Mouse (Mus musculus) megakaryocyte-erythroid progenitor cell, adult 5-6 weeks (primary cell): Measurements from ENCODE around the gene Tubb5. TPM values are rescaled to one million over a fixed set of nuclear protein-coding genes. Genes with fewer than 3 reads are reported as not detected.
"Not testable (repeated sequence)": the region's sequence is repeated elsewhere in the genome, so short reads cannot be mapped to it uniquely, and the experiment has no call there.

Source experiments
- ATAC-seq: replicated peaks from 2 replicates; pipeline ENCODE4 v1.8.0; 2016; ENCODE audit warnings: mild to moderate bottlenecking, inconsistent platforms; ENCODE audit not compliant: severe bottlenecking, poor library complexity, low FRiP score, low TSS enrichment
- total RNA-seq, 2 experiments: library from RNA; stranded (forward) in 1 of 2; stranded (reverse) in 1 of 2; fragments of 200-1000, 215-1000 nt in 1 of 2; fragments of >200 nt in 1 of 2; fragmentation: Nextera tagmentation in 1 of 2; gene quantifications; 2 replicates each; pipeline ENCODE4 v1.2.3; 2014 to 2017

The Tubb5 gene
- total RNA-seq, 2 experiments from 2014 or later, result 823 to 844 TPM

DNA sequence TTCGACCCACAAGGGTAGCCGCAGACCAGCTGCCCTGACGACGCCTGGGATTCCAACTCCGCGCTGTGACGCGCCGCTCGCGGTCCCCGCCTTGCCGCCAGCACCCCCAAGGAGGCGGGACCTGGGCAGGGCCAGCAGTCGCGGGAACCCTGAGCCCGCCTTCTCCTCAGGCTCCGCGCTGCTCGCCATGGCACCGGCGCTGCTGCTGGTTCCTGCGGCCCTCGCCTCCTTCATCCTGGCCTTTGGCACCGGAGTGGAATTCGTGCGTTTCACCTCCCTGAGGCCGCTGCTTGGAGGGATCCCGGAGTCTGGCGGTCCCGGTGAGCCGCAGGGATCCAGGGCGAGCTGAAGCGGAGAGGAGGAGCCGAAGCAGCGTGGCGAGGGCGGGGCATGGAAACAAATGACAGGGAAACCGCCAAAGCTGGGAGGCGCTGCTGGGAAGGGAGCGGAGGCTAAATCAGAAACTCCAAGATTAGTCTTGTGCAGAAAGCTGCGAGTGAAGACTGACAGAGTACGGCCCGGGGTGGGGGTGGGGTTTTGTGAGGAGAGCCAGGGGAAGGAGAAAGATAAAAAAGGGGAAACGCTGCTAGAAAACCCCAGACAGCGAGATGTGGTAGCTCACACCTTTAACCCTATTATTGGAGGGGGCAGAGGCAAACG lies 23.2 kb upstream of the Tubb5 start, which contains the start of gene Nrm:
Gene Nrm, plus strand, starts transcription at position 121 of the 660 bp plus-strand sequence.
- ATAC-seq, result peak; percentile 91

DNA sequence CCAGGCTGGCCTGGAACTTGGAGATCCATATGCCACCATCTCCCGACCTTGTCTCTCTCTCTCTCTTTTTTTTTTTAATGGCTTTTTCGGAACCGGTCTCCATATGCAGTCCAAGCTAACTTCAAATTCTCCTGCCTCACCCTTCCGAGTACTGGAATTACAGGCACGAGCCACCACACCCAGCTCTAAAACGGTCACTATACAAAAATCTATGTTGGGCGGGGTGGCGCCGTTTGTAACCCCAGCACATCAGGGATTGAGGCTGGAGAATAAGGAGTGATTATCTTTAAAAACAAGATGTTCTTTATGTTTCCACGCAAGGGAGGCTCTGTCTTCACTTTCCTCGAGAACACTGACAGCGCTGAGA lies 22.7 kb upstream of the Tubb5 start:
- peak; percentile 15; the same call in 1 of the 2 replicates for ATAC-seq

DNA sequence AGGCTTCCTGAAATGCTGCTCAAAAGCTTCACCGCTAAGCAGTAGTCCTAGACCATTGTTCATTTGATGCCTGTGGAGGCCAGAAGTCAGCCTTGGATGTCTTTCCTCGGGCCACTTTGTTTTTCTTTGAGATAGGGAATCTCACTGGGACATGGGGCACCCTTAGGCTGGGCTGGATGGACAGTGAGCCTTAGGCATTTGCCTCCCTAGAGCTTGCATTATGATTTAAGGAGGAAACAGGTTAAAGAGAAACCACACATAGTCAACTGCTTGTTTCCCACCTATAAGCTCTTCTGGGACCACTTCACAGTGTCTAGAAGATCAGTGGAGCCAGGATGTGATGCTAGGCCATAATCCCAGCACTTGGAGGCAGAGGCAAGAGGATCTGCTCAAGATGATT lies 21.7 kb upstream of the Tubb5 start:
- no peak for ATAC-seq

DNA sequence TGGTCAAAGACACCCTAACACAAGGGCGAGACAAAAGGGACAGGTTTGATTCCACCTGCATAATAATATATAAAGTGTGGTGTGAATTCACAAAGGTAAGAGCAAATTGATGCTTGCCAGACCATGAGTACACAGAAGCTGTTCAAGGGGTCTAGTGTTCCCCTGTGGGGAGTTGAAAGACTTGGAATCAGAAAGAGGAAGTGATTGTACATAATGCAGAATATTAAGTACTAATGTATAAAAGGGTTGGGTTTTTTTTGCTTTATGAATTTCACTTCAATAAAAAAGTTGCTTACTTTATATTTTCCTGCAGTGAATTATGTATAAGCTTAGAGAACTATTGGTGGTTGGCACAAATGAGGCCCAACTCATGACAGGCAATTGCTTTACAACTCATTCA lies 21.3 kb upstream of the Tubb5 start:
- no peak for ATAC-seq

DNA sequence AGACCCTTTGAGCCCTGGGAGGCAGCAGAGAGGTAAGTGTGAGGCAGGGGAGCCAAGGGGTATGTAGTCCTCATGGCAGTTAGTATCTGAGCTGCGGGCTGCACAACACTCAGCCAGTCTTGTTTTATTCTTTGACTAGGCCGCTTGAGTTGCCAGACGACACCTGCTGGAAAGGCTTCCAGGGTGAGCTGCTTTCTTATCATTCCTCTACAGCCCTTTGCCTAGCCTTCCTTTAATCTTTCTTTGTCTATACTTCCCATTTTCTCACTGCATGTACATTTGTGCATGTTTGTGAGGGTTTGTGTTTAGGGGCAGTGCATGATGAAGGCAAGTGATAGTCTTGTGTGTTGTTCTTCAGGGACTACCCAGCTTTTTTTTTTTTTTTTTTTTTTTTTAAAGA lies 12.9 kb upstream of the Tubb5 start:
- ATAC-seq, result peak; percentile 92

DNA sequence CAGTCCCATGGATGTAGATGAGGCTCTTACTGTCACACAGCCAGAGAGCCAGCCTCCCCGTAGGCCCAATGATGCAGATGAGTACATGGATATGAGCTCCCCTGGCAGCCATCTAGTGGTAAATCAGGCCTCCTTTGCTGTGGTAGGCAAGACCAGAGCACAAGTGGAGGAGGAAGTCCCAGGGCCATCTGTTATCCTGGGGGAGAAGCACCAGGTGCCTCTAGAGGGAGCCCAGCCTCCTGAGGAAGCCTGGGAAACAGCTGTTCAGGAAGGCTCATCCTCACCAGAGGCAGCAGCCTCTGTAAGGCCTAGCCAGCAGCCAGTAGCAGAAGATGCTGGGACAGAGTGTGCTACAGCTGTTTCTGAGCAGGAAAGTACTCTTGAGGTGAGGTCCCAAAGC lies 10.0 kb upstream of the Tubb5 start:
- no peak for ATAC-seq

DNA sequence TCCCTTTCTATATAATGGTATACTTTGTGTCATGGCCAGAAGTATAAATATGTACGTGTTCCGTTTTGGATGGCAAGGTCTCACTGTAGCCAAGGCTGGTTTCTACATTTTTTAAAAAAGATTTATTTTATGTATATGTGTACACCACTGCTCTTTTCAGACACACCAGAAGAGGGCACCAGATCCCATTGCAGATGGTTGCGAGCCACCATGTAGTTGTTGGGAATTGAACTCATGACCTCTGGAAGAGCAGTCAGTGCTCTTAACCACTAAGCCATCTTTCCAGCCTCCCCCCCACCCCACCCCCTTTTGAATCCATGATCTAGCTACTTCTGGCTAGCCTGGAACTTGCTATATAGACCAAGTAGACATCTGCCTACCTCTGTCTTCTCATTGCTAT lies 5.4 kb upstream of the Tubb5 start:
- no peak for ATAC-seq

DNA sequence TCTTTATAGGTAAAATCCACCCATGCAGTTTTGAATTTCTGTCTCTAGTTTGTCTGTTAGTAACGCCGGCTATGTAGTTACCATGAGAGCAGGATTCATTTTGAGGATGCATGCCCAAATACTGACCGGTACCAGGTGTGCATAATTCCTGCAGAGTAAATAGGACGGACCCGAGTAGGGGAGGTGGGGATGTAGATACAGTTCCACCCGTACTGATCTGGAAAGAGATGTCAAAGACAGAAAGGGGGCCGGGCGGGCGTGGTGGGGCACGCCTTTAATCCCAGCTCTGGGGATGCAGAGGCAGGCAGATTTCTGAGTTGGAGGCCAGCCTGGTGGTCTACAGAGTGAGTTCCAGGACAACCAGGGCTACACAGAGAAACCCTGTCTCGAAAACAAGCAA lies 3.9 kb upstream of the Tubb5 start:
- no peak for ATAC-seq

DNA sequence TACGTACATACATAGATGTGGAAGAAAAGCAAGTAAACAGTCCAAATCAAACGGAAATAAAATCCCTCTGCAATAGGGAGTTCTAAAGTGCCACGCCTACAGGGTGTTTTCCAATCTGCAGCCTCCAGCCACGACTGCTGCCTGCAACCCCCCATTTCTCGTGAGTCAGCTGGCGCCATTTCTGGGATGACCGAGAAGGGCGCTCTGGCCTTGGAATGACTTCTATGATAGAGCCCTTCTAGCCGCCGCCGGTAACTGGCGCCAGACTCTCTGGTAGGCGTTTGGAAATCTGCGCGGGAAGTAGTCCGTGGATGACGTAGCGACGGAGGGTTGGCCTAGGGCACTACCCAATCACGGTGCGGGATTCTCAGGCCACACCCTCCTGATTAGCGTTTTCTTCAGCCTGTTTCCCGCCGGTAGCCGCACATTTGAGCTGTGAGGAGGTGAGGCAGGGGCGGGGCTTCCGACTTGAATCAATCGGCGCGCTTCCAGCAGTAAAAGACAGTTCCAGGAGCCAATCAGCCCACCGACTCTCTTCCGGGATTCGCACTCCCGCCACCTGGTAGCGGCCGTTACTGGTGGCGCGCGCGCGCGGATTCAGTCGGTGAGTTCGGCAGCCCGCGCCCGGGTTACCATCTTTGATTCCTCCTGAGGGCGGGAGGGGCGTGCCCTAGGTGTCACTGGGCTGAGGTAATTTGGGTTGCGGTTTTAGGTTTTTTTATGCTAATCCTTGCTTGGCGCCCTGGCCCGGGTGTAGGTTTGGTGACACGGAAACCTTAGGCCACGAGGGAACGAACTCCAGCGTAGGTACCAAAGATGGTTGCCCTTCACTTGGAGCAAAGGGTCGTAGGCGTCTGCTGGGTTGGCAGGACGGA lies 3.2 kb upstream of the Tubb5 start, which contains the start of gene Mdc1:
Gene Mdc1, plus strand, starts transcription at position 440 of the 875 bp plus-strand sequence.
- ATAC-seq, result peak; percentile 82

DNA sequence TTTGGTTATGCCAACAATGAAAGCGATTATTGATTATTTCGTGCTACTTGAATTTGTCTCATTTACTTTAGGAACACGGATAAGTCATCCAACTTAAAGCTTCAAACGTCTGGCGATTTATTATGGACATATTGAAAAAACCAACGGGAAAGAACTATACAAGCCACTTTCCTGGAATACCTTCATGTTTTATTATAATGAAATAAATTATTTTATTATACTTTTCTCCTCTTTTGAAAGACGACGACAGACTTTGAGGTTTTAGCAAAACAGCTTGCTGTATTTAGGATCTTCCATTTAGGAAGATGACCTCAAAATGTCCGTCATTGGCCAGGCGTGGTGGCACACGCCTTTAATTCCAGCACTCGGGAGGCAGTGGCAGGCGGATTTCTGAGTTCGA lies 2.5 kb upstream of the Tubb5 start:
- no peak for ATAC-seq

DNA sequence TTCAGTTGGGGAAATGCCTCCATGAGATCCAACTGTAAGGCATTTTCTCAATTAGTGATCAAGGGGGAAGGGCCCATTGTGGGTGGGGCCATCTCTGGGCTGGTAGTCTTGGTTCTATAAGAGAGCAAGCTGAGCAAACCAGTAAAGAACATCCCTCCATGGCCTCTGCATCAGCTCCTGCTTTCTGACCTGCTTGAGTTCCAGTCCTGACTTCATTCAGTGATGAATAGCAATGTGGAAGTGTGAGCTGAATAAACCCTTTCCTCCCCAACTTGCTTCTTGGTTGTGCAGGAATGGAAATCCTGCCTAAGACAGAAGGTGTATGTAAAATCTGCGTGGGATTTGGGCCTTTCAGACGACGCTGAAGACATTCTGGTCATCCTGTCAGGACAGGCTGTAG lies 896 bp upstream of the Tubb5 start:
- ATAC-seq, result not testable (repeated sequence)

DNA sequence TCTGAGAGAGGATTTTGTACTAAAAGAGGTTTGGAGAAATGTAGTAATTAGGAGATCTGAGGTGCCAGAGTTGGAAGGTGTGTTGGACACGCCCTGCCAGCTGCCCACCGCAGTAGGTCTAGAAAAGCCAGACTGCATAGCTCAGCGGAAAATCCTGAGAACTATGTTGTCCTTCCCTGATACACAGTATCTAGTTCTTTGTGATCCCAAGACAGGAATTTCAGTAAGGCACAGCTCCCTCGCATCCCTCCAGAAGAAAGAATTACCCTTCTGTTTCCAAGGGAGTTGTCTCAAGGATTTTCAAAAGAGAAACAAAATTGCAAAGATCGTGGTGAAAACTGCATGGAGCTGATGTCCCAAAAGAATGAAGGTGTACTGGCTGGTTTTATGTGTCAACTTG lies 464 bp upstream of the Tubb5 start:
- no peak for ATAC-seq

DNA sequence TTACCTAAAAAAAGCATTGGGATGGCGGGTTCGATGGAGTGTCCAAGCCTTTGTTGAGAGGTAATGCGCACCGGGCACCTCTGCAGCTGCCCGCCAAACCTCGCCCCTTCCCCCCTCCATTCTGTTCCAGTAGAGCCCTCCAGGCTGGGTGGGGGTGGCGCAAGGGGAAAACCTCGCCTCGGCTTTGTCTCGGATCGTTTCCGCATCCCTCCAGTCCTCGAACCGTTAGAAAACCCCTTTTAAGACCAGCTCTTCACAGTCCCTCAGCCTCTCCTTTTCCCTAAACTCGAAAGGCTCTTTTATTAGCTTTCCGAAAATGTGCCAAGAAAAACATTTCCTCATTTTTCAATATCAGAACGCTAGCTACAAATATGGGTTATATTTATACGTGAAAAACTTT lies 619 bp downstream of the Tubb5 start:
- ATAC-seq, result no peak

DNA sequence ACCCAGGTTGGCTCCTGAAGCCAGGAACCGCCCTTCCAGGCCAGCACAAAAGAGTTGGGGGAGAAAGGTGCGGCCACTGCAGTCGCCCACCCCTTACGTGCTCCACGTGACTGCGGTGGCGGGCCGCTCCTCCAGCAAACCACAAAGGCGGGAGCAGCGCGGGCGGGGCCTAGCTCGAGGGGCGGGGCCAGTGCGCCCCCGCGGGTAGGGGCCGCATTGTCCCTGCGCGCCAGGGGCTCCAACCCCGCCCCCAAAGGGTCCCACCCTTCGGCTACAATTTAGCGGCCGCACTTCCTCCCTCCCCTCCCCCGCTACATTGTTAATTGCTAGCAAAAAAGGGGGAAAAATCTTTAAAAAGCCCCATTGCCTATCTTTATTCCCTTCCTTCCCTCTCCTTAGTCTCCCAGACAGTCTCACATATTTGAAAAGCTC lies 1.1 kb downstream of the Tubb5 start:
- peak; percentile 8; the same call in 1 of the 2 replicates for ATAC-seq

DNA sequence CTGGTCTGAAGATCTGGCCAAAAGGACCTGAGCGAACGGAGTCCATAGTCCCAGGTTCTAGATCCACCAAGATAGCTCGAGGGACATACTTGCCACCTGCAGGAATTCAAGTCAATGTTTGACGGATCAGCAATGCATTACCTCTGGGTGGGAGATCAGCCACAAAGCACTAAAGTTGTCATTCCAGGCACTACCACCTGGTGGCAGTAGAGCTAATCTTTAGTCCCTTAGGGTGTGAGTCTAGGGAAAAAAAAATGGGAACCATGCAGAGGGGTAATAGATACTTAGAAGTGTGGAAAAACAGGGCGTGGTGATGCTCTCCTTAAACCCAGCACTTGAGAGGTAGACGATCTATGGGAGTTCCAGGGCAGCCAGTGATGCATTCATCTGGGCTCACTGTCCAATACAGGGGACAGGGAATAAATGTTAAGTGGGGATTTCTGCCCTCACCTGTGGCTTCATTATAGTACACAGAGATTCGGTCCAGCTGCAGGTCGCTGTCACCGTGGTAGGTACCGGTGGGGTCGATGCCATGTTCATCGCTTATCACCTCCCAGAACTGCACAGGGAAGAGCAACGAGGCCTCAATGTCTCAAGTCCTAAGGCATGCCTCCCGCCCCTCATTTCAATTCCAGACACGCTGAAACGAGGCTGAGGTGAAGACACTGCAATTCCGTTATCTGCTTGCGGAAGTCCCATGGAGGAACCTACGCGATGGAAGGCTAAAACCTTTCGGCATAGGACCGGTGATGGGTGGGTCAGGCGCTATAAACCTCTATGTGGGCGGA lies 1.7 kb downstream of the Tubb5 start:
- no peak for ATAC-seq

DNA sequence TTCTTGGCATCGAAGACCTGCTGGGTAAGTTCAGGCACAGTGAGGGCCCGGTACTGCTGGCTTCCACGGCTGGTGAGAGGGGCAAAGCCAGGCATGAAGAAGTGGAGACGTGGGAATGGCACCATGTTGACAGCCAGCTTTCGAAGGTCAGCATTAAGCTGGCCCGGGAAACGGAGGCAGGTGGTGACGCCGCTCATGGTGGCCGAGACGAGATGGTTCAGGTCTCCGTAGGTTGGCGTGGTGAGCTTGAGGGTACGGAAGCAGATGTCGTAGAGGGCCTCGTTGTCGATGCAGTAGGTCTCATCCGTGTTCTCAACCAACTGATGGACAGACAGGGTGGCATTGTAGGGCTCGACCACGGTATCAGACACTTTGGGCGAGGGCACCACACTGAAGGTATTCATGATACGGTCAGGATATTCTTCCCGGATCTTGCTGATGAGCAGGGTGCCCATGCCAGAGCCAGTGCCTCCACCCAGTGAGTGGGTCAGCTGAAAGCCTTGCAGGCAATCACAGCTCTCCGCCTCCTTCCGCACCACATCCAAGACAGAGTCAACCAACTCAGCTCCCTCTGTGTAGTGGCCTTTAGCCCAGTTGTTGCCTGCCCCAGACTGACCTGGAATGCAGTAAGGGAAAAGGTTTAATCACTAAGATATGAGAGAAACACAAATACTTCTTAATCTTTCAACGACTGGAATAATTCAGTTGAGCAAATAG lies 2.5 kb downstream of the Tubb5 start:
- ATAC-seq, result no peak

DNA sequence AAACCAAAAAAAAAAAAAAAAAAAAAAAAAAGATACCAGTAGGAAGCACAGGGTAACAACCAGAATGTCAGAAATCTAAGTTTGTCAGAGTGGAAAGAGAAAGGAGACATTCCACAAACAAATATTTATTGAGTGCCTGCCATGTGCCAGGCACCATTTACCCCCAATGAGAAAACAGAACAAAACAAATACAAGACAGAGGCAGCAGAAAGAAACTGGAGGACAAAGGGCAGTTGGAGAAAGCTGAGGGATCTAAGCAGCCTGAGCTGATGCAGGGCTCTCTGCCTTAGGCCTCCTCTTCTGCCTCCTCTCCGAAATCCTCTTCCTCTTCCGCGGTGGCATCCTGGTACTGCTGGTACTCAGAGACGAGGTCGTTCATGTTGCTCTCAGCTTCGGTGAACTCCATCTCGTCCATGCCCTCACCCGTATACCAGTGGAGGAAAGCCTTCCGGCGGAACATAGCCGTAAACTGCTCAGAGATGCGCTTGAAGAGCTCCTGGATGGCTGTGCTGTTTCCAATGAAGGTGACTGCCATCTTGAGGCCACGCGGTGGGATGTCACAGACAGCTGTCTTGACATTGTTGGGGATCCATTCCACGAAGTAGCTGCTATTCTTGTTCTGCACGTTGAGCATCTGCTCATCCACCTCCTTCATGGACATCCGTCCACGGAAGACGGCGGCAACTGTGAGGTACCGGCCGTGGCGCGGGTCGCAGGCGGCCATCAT lies 3.2 kb downstream of the Tubb5 start:
- ATAC-seq, result no peak

DNA sequence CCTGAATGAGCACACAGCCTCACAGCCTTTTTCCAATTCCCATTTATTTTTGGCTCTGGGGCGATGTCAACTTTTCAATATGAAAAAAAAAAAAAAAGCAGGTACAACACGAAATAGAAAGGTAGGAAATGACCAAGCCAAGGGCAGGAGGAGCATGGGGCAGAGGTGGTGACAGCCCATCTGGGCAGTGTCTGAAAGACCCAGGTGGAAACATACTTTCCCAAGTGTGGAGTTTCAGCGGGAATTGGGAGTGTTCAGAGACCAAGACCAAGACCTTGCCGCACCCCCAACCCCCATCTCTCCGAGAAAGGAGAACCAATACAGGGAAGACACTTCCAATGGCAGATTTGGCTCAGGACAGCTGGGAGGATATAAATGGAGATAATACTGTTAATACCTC lies 4.2 kb downstream of the Tubb5 start:
- ATAC-seq, result no peak

DNA sequence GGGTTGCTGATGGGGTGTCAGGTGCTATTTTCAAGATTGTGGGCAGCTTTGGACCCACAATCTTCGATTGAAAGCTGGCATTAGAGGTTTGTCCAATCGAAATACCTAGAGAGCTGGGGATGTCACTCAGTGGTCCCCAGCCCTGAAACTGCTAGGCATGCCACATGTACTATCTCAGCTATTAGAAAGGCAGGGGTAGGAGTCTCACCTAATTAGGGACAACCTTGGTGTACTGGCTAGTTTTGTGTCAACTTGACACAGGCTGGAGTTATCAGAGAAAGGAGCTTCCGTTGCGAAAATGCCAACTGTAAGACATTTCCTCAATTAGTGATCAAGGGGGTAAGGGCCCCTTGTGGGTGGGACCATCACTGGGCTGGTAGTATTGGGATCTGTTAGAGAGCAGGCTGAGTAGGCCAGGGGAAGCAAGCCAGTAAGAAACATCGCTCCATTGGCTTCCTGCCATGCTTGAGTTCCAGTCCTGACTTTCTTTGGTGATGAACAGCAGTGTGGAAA lies 4.8 kb downstream of the Tubb5 start:
- ATAC-seq, result no peak
